Mouse (Mus musculus) megakaryocyte, embryonic 14.5 days (primary cell): Measurements from ENCODE around the gene Kctd11.

ENCODE experiments used
- FLI1 ChIP-seq: IDR thresholded peaks from 2 replicates; pipeline ENCODE4 v1.6.1; 2012; ENCODE audit warnings: low read length, inconsistent platforms, mixed read lengths
- GATA1 ChIP-seq: IDR thresholded peaks from 3 replicates; pipeline ENCODE4 v1.6.1; 2012; ENCODE audit warnings: mixed read lengths, low read length, inconsistent platforms, borderline replicate concordance

DNA sequence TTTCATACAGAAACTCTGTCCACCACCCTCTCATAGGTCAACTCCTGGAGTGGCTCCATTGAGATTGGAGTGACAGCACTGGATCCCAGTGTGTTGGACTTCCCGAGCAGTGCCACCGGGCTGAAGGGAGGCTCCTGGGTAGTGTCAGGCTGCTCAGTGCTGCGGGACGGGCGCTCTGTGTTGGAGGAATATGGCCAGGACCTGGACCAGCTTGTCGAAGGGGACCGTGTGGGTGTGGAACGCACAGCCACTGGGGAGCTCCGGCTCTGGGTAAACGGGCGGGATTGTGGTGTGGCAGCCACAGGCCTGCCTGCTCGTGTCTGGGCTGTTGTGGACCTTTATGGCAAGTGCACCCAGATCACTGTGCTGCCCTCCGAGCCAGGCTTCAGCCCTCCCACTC lies 21.8 kb upstream of the Kctd11 start:
- TF ChIP-seq FLI1 = no peak
- no peak for TF ChIP-seq GATA1
